Mouse (Mus musculus) T-cell, adult 2 months (primary cell): ENCODE measurements around the gene Enpep.

Source experiments
- DNase-seq: peaks from one replicate; pipeline ENCODE4 v3.0.0; 2022; ENCODE audit warnings: low spot score

Enpep gene

DNA sequence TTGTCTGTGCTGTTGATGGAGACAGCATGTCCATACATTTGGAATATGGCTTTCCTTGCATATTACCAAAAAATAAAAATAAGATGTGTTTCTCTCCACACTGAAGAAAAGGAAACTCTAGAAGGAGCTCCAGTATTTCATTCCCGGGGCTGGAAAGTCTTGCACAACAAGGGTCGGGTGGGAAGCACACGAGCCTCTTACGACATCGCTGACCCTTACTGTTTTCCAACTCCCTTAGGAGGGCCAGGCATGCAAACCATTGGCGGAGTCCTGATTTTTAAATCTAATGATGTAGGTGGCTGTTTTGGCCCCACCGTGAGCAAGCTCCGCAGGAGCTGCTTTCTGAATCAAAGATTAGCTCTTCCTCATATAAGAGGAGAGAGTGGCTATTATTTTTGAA lies 20.6 kb downstream of the Enpep start:
- DNase-seq, result no peak

DNA sequence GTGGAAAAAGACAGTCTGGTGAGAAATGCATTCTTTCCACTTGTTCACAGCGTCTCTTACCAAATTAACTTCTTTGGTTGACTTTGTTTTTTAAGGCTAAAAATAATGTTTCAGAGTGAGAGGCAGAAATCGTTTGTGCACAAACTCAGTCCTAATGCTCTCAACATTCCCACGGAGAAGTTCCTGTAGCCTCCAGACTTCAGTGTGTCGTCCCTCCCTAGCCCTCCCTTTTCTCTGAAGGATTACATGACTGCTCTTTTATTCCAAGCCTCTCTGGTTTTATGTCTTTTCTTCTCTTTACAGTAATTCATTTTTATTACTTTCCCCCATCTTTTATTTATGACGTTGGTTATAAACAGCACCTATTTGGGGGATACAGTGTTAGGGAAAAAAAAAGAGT lies 22.6 kb downstream of the Enpep start:
- DNase-seq, result no peak

DNA sequence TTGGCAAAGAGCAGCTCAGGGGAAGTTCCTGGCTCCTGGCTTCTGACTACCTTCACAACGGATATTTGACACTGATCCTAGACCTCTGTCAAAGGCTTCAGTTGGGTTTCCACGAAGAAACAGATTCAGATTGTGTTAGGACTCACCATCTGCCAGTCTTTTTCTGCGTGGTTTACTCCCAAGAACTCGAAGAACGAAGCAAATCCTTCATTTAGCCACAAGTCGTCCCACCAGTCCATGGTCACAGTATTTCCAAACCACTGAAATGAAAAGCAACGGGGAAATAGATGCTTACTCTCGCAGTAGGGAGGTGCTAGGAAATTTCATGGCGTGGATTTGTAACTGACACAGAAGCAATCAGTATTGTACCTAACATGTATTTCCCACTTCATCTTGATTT lies 23.6 kb downstream of the Enpep start:
- DNase-seq, result no peak

DNA sequence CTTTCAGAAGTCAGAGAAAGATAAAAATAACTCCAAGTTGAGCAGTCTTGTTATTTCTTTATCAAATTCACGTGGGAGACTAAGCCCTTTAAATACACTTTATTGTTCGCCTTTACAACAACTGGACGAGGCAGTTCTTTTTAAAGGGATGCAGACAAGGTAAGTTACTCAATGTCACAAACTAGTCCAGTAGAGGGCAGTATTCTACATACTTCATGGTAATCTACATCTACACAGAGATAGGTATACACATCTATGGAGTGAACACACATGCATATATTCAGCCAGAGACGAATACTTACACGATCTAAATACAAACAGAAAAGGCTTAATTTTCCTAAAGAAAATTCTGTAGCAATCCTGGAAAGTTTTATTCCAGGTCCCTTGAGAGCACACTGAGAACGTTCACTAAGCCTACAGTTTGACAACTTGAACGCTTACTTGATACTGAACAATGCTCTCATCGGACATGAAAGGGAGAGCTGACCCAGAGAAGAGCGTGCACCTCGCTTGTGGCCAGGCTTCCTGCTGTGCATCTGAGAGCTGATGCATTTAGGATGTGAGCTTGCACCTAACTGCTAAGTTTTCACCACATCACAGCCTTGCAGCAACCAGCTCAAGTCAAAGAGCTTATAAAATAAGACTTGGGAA lies 24.3 kb downstream of the Enpep start:
- DNase-seq, result peak; percentile 4

DNA sequence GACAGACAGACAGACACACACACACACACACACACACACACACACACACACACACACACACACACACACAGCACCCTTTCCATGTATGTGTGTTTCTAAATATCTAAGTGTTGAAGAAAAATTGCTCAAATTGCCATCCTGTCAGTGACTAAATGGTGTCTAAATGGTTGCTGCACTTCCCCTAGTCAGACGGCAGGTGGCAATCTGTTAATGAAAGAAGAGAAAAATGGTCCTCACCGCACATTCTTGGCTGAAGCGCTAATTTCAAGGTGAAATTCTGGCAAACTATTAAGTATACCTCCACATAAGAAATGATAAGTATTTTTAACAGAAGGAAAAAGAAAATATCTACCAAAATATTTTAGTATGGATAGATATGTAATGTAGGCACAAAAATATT lies 28.6 kb downstream of the Enpep start:
- DNase-seq, result peak; percentile 7

DNA sequence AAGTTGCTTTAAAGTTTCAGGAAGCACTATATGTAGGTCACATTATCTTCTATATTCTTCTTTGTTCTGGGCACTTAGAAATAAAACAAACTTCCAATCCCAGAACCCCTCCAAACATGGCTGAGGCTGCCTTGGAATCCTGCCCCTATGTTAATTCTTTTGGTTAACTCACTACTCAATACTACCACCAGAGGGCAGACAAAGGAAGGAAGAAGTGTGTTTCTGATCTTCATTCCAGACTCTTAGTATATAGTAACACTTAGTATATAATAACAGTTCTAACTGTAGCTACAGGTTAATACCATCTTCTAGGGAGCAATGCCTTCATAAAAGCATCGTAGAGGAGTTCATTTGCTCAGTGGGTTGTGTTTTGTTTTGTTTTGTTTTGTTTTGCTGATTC lies 32.6 kb downstream of the Enpep start:
- peak; percentile 10 for DNase-seq

DNA sequence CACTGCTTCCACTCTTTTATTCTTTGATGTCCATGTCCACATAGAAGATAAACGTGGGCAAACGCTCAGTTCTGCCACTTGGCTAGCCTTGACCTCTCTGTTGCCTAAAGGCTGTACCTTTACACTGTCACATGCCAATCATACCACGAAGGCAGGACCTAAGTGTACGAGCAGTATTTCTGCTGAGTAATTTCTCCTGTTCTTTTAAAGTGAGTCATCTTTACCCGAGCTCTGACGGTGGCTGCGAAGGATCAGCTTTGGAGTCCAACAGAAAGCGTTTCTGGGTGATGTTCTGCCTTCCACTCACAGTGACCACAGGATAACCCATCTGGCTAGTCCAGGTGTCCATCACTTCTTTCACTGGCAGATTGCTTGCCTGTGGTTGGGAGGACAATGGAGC lies 33.9 kb downstream of the Enpep start:
- DNase-seq, result no peak

DNA sequence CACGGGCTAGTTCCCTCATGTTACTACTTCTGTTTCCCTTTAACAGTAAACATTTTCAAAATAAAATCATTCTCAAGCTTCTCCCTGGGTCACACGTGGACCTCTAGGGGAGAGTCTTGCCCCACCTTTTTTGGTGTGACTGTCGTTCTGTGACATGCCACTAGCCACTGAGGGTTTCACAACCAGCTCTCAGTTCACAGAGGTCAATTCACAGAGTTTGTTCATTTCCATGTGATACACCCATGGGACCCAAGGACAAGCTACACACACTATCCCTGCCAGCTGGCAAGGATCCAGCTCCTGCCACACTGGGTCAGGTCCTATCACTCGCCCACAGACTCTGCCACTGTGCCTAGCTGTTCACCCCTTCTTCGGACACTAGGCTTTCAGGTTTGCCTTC lies 35.5 kb downstream of the Enpep start:
- no peak for DNase-seq

DNA sequence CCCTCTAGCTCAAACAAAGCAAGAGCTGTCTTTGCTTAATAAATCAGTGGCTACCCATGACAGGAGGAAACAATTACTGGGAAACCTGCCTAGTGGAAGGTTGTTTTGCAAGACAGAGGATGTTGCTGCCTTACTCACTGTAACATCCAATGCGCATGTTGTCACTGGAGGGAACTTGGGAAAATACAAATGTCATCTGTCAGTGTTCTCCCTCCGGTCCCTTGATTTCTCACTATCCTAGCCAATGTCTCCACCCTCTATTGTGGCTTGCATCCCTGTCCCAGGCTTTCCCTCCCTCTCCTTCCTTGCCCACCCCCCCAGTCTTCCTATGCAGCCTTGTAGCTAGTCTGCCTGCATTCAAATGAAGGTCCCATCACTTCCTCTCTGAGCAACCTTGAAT lies 36.6 kb downstream of the Enpep start:
- DNase-seq, result no peak

DNA sequence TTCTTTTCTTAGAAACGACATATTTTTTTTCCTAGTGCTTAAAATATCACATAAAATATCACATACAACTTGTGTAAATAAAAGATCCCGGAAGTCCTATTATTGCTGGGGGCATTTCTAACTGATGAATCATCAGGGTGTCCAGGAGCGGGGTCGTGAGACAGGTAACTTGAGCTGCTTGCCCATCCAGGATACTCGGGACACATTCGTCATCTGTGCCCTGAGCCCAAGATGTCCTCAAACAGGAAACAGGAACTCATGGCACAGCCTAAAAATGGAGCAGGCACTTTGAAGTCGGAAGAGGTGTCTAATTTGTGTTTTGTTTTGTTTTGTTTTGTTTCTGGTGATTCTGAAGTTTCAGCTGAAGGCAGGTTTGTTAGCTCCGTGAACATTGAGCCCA lies 43.0 kb downstream of the Enpep start:
- no peak for DNase-seq

DNA sequence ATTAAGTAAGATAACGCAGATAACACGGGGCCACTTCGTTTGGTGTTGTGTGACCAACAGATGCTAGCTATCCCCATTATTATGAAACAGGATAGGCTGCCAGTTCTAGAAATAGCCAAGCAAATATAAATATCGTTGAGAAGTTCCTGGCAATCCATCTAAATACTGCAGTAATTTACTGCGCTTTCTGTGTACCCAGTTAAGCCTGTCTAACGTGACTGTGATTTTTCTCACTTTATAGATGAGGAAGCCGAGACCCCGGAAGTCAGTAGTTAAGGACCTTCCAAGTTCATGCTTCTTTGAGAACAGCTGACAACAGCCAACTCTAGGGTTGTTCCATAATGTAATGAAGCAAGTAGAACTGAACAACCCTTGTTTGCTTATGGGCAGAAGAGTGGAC lies 45.4 kb downstream of the Enpep start:
- no peak for DNase-seq

DNA sequence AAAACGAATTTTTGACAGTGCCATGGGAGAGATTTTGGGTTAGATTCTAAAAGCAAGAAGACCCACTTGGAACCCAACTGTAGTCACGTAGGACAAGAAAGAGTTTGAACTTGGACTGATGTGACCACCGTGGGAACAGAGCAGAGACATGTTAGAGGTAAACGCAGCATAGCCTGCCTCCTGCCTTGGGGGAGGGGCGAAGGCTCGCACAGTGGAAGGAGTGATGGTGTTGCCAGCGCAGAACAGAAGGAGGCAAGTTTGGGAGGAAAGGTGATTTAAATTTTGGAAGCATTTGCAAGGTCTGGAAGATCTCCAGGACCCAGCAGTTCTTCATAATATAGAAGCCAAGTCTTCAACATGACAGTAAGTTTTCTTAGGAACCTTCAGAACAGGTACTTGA lies 46.1 kb downstream of the Enpep start:
- no peak for DNase-seq

DNA sequence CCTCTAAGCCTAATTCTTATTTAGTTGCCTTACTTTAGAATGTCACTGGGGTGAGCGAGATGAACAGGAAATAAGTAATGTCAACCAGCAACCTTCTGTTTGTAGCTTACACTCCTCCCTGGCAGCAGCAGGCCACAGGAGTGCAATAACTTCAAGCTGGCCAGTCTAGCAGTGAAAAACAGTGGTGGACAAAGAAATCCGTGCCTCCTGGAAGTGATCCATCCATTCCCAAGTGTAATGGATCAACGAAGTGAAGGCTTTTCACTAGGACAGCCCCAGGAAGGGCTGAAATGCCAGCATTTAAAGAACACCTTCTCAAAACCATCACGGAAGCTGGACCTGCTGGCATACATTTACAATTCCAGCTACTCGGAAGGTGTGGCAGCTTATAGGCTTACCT lies 48.2 kb downstream of the Enpep start:
- no peak for DNase-seq

DNA sequence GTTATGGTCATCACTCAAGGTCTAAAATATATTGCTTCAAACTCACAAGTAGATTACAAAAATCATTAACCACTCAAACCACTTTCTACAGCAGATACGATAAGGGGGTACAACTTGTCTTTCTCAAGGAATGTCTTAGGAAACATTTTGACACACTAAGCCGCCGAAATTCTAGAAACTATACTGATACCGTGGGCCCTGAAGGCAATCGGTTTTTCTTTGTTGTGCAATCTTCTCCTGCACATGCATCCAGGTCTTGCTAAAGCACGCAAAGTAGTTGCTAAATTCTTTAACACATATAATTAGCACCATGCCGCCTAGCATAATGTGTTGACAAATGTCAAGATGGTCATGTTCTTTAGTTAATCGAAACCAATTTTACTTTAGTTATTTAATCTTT lies 53.1 kb downstream of the Enpep start:
- no peak for DNase-seq

DNA sequence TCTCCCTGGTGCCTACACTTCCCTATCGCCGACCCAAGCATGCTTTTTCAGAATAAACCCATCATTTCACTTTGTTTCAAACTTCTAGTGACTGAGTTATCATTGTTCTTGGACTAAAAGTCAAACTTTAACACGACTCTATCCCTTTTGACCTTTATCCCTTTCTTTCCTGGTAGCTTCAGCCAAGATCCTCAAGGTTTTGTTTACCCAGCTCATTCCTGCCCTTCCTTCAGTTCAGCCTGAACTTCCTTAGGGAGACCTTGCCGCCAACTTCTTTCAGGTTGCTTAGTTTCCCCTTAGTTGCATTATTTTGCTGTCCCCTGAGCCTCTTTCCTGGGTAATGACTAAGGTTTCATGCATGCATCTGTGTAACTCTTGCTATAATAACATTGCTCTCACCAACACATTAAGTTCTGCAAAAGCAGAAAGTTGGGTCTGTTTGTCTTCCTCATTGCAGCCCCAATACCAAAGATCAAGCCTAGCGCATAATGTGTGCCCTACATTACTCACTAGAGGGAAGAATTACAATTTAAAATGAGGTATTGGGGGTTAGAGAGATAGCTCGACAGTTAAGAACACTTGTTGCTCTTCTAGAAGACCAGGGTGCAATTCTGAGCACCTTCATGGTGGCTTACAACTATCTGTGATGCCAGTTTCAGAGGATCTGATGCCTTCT lies 59.2 kb downstream of the Enpep start:
- no peak for DNase-seq

DNA sequence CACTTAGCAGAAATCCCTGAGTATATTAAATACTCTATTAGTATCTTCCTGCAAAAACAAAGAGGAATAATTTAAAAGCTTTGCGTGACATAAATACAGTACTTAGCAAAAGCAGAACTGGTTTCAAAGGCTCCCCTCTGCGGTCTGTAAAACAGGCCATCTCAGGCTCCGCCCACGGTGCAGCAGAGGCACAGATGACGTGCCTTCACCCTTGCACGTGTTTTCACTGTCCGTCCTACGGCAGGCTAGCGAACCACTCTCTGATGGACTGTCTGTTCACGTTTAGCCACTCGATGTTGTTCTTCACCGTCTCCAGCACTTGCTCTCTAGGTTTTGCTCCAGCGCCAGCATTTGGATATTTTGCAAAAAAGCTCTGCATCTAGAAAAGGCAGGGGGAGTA lies 62.5 kb downstream of the Enpep start:
- no peak for DNase-seq

DNA sequence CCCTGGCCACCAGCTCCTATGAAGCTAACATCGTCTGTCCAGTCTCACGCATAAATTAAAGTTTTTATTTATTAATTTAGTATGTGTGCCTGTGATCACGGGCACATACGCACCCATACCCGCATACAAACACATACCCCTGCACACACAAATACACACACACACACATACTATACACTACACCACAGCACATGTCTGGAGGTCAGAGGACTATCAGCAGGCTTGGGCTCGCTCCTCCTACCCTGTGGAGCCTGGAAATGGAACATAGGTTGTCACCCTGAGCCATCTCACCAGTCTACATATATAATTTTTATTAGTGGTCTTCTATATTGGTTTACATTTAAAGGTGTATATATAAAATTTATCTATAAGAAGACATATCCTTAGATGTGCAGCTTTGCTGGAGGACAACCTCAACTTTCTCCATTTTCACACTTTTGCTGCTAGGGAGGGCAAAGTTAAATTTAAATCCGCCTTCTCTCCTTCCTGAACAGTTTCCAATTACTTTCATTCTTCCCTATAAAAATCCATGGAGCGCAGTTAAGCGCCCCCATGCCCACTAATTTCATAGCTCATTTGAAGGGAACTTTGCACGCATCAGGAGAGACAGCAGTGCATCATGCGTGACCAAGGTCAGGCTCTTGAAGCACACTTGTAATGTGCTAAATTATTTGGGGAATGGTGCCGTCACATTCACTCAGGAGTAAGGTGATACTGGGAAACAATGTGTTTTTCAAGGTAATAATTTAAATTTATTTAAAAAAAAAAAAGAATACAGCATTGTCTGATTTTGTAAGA lies 63.4 kb downstream of the Enpep start:
- no peak for DNase-seq

DNA sequence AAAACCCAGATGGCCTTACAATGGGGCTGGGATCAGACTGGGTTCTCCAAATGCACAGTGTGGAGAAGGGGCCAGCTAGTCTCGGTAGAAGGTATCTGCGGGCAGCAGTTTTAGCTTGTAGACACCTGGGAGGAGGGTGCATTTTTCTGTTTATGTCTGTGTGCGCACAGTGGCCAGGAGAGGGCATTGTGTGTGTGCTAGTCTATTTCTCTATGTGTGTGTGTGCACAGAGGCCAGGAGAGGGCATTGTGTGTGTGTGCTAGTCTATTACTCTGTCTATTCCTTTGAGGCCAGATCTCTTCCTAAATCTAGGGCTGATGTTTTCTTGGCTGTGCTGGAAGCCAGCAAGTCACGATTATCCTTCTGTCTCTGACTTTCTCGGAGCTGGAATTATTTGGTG lies 74.0 kb downstream of the Enpep start:
- DNase-seq, result no peak

DNA sequence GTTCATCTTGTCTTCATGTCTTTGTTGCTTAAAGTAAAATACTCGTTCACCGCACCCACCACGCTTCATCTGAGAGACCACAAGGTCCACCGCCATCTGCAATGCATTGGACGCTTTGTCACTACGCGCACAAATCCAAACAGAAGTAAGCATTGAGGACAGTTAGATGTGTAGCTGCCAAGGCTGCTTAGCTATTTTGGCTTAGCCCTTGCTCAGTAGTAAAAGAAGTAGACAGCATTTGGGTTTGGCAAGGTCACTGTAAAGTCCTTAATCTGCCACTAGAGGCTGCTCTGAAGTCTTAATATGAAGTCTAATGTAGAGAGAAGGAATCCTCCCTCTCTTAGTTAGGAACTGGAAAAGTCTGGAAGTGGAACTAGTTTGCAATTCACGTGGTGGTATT lies 75.8 kb downstream of the Enpep start:
- DNase-seq, result no peak

DNA sequence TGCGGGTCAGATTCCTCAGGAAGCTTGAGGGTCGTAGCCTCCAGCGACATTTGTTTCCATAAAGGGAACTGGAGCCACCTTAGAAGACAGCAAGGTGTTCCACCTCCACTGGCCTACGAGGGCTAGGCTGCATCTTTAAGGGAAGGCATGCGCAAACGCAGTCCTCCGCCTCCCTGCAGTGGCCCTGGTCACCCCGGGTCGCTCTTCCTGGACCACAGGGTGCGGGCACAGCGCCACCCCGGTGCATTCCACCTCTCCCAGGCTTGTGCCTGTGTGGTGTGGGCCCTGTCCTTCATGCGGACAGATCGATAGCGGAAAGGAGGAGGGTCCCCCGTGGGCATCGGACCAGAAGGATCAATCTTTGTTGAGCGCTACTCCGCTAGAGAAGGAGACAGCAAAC lies 76.2 kb downstream of the Enpep start:
- DNase-seq, result no peak

DNA sequence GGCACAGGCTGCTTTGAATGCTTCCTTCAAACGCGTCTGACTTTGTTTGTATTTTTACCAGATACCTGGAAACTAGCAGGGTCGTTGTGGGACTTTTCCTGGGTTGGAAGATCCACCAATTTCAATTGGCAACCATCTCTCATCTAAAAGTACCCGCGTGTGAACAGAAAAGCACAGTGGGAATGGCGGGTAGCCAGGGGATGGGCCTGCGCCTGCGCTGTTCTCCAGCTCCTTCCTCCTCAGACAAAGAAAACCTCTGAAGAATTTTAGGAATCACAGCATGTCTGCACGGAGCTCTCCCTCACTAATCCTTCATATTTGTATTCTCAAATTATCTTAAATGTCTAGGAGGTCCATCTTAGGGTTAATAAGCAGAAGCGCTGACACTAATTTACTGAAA lies 78.3 kb downstream of the Enpep start:
- no peak for DNase-seq

DNA sequence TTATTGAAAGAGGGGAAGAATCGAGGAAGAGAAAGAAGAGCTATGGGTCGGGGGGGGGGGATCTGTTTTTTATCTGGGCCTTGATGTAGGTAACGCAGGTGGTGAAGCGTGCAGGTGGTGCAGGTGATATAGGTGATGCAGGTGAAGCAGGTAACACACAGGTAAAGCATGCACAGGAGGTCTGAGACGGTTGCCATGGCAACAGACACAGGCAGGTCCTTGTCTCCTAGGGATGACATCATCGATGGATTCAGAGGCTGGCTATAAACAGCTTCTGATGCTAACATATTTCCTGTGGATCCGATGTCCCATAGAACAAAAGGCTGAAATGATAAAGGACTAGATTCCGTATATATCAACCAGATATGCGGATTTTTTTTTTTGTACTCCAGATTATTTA lies 81.5 kb downstream of the Enpep start:
- no peak for DNase-seq

DNA sequence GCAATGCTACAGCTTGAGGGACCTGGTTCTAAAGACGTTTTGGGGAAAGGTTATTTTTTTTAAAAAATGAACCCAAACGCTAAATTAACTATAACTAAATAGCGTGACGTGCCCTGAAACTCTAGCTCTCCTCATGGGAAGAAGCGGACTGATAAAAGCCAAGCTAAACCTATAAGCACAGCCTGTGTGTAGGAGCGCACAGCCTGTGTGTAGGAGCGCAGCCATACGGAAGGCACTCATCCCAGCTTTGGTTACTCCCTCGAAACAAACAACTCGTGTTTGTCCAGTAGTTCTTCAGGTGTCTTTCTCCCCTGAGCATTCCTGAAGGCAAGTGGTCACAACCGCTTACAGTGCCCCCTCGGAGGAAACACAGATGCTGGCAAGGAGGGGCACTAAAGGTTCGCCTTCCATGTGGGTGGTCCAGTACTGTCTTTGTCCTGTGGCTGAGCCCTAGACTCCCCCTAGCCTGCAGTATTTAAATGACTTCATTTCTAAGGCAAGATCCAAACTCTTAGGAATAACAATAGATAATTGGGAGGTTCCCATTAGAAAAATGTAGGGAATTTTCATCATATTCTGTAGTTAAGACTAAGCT lies 93.8 kb downstream of the Enpep start:
- DNase-seq, result no peak
